Mouse (Mus musculus): Measurements from ENCODE around the gene Rarres2.

The Rarres2 gene

GRCm38 (mm10) chr6:48579215-48579648 lies 6.6 kb upstream of the Rarres2 start:
- DNase-seq, result no peak

- no peak for DNase-seq
These were observed 6.1 kb upstream of the Rarres2 start for GRCm38 (mm10) chr6:48578736-48579135.

GRCm38 (mm10) chr6:48573981-48574380 lies 1.4 kb upstream of the Rarres2 start:
- no peak for DNase-seq

GRCm38 (mm10) chr6:48573280-48573679 lies 691 bp upstream of the Rarres2 start:
- DNase-seq, result peak; percentile 17

- no peak for DNase-seq
These were observed 575 bp downstream of the Rarres2 start for GRCm38 (mm10) chr6:48572014-48572413.

GRCm38 (mm10) chr6:48569065-48569807 lies 3.4 kb downstream of the Rarres2 start:
- no peak for DNase-seq

GRCm38 (mm10) chr6:48568036-48568984 lies 4.3 kb downstream of the Rarres2 start:
- DNase-seq, result peak; percentile 37

GRCm38 (mm10) chr6:48566312-48566711 lies 6.3 kb downstream of the Rarres2 start:
- DNase-seq, result peak; percentile 49

GRCm38 (mm10) chr6:48565693-48566310 lies 6.8 kb downstream of the Rarres2 start:
- no peak for DNase-seq

- DNase-seq, result no peak
These were observed 16.6 kb downstream of the Rarres2 start for GRCm38 (mm10) chr6:48555956-48556355.

- peak; percentile 60 for DNase-seq
These were observed 17.3 kb downstream of the Rarres2 start for GRCm38 (mm10) chr6:48555104-48555890.

- peak; percentile 99 for DNase-seq
These were observed 18.1 kb downstream of the Rarres2 start, which contains the start of gene Lrrc61 for GRCm38 (mm10) chr6:48554280-48555103. TSS of gene Lrrc61 (plus strand) at chr6:48554796.

- no peak for DNase-seq
These were observed 18.8 kb downstream of the Rarres2 start for GRCm38 (mm10) chr6:48553819-48554218.

GRCm38 (mm10) chr6:48552918-48553317 lies 19.7 kb downstream of the Rarres2 start:
- peak; percentile 37 for DNase-seq

- no peak for DNase-seq
These were observed 24.3 kb downstream of the Rarres2 start for GRCm38 (mm10) chr6:48548314-48548713.

GRCm38 (mm10) chr6:48546858-48547257 lies 25.7 kb downstream of the Rarres2 start:
- DNase-seq, result peak; percentile 34

- peak; percentile 57 for DNase-seq
These were observed 26.3 kb downstream of the Rarres2 start for GRCm38 (mm10) chr6:48546271-48546670.

GRCm38 (mm10) chr6:48545251-48545650 lies 27.3 kb downstream of the Rarres2 start:
- DNase-seq, result no peak

GRCm38 (mm10) chr6:48542631-48543030 lies 30.0 kb downstream of the Rarres2 start:
- no peak for DNase-seq

GRCm38 (mm10) chr6:48541560-48542450 lies 30.8 kb downstream of the Rarres2 start:
- peak; percentile 30 for DNase-seq

Data from lung, postnatal 14 days (tissue).